Mouse (Mus musculus): ENCODE measurements around the gene Mycn. TPM values are rescaled to one million over a fixed set of nuclear protein-coding genes. Genes with fewer than 3 reads are reported as not detected.

Mycn gene
- not detected for polyA plus RNA-seq (2017; shearing (Covaris generic))

GRCm38 (mm10) chr12:12941661-12942363 is at the start of gene Mycn:
Gene Mycn (minus strand): TSS chr12:12941914.

Measured in naive thymus-derived CD4-positive, alpha-beta T cell, adult 5 months (primary cell).